Mouse (Mus musculus) megakaryocyte, adult 5-6 weeks (primary cell): ENCODE results near the gene Hddc2. TPM values are rescaled to one million over a fixed set of nuclear protein-coding genes. Genes with fewer than 3 reads are reported as not detected.
A peak's percentile ranks its signal among the peaks of the same experiment; 100 is the strongest.

Source experiments
- ATAC-seq: 2 replicates; pipeline ENCODE4 v1.8.0; 2016; ENCODE audit warnings: mild to moderate bottlenecking, inconsistent platforms; ENCODE audit not compliant: poor library complexity, severe bottlenecking
- total RNA-seq, 2 experiments: library from RNA; stranded (forward) in 1 of 2; stranded (reverse) in 1 of 2; fragments of 153-499, 151-499 nt in 1 of 2; fragments of 221-1000, 200-1000 nt in 1 of 2; gene quantifications; 2 replicates each; pipeline versions ENCODE4 v1.2.3 to v1.2.4; 2015 to 2017

Gene Hddc2
- total RNA-seq (2015), result 15.6 and 19.3 TPM in 2 replicates
- 21.1 and 31.3 TPM in 2 replicates for total RNA-seq (2017)

- ATAC-seq, result peak; percentile 86
These were observed at the start of gene Hddc2 for GRCm38 (mm10) chr10:31312865-31313848. Gene Hddc2, plus strand, starts transcription at chr10:31313383.

GRCm38 (mm10) chr10:31272738-31273137 lies 40.4 kb upstream of the Hddc2 start:
- ATAC-seq, result no peak

GRCm38 (mm10) chr10:31273171-31273570 lies 40.0 kb upstream of the Hddc2 start:
- no peak for ATAC-seq

GRCm38 (mm10) chr10:31287787-31288186 lies 25.4 kb upstream of the Hddc2 start:
- no peak for ATAC-seq

GRCm38 (mm10) chr10:31288697-31289390 lies 24.3 kb upstream of the Hddc2 start:
- no peak for ATAC-seq

- ATAC-seq, result no peak
These were observed 17.5 kb upstream of the Hddc2 start for GRCm38 (mm10) chr10:31295705-31296104.

GRCm38 (mm10) chr10:31296458-31296857 lies 16.7 kb upstream of the Hddc2 start:
- no peak for ATAC-seq

- ATAC-seq, result no peak
These were observed 16.1 kb upstream of the Hddc2 start for GRCm38 (mm10) chr10:31297106-31297505.

GRCm38 (mm10) chr10:31298263-31298662 lies 14.9 kb upstream of the Hddc2 start:
- ATAC-seq, result no peak

GRCm38 (mm10) chr10:31298921-31299574 lies 14.1 kb upstream of the Hddc2 start:
- ATAC-seq, result peak; percentile 92

- no peak for ATAC-seq
These were observed 12.9 kb upstream of the Hddc2 start for GRCm38 (mm10) chr10:31300292-31300691.

- no peak for ATAC-seq
These were observed 9.7 kb upstream of the Hddc2 start for GRCm38 (mm10) chr10:31303446-31303845.

GRCm38 (mm10) chr10:31307024-31307598 lies 6.1 kb upstream of the Hddc2 start:
- ATAC-seq, result no peak

- ATAC-seq, result no peak
These were observed 5.3 kb downstream of the Hddc2 start for GRCm38 (mm10) chr10:31318491-31318890.

- no peak for ATAC-seq
These were observed 16.3 kb downstream of the Hddc2 start for GRCm38 (mm10) chr10:31329436-31329835.

GRCm38 (mm10) chr10:31330286-31330962 lies 17.2 kb downstream of the Hddc2 start:
- no peak for ATAC-seq

GRCm38 (mm10) chr10:31331225-31331775 lies 18.1 kb downstream of the Hddc2 start:
- no peak for ATAC-seq

- ATAC-seq, result no peak
These were observed 23.2 kb downstream of the Hddc2 start for GRCm38 (mm10) chr10:31336432-31336831.

GRCm38 (mm10) chr10:31346401-31346800 lies 33.2 kb downstream of the Hddc2 start:
- ATAC-seq, result no peak

GRCm38 (mm10) chr10:31351056-31351455 lies 37.9 kb downstream of the Hddc2 start:
- no peak for ATAC-seq
